Mouse (Mus musculus): ENCODE measurements around the gene Rps26.

GRCm38 (mm10) chr10:128602470-128603128, 23.9 kb downstream of the Rps26 start:
- TF ChIP-seq CTCF (IDR thresholded peaks at IDR 0.05; ENCODE audit: borderline replicate concordance, insufficient read depth, low read depth, low read length), result no peak
- no peak for TF ChIP-seq POLR2A (IDR thresholded peaks at IDR 0.05; ENCODE audit: borderline replicate concordance, insufficient read depth, low read length)

Data from cerebellum, adult 2 months (tissue).